ENCODE assay signal across 21 mouse cellular contexts in genomic region chr14:80482771-80483170, GRCm38 (mm10).
"Had no signal": no experiment of that assay in that cellular context is flagged by ENCODE, and none has a peak within 500 bp of the region (broad histone marks: within the 10 kb centered on the region; RNA-seq: fewer than 3 reads in every experiment).

No protein-coding gene starts in this region.

- H3K9me3 ChIP-seq: lung, embryonic 15.5 days; midbrain, embryonic 10.5 days; midbrain, embryonic 12.5 days; neural tube, embryonic 13.5 days; neural tube, embryonic 15.5 days had no signal

- H3K36me3 ChIP-seq: lung, embryonic 15.5 days; midbrain, embryonic 10.5 days; midbrain, embryonic 12.5 days; neural tube, embryonic 13.5 days; neural tube, embryonic 15.5 days had no signal

- ATAC-seq: lung, postnatal 0 days; midbrain, embryonic 16.5 days had no signal

- H3K4me1 ChIP-seq: lung, embryonic 15.5 days; midbrain, embryonic 10.5 days; midbrain, embryonic 12.5 days; neural tube, embryonic 13.5 days; neural tube, embryonic 15.5 days had no signal

- H3K4me3 ChIP-seq: lung, embryonic 15.5 days; midbrain, embryonic 10.5 days; midbrain, embryonic 12.5 days; myocyte; neural tube, embryonic 13.5 days; neural tube, embryonic 15.5 days had no signal

- H3K9ac ChIP-seq: lung, embryonic 15.5 days; midbrain, embryonic 12.5 days; neural tube, embryonic 13.5 days; neural tube, embryonic 15.5 days had no signal

- H3K27ac ChIP-seq: lung, embryonic 15.5 days; macrophage; midbrain, embryonic 10.5 days; midbrain, embryonic 12.5 days; neural tube, embryonic 13.5 days; neural tube, embryonic 15.5 days had no signal

- H3K4me2 ChIP-seq: lung, embryonic 15.5 days; midbrain, embryonic 12.5 days; neural tube, embryonic 13.5 days; neural tube, embryonic 15.5 days had no signal

- H3K27me3 ChIP-seq: lung, embryonic 15.5 days; midbrain, embryonic 12.5 days; neural tube, embryonic 13.5 days; neural tube, embryonic 15.5 days had no signal

- DNase-seq: lung, adult 2 months; lung, postnatal 14 days; lung, postnatal 36 days; midbrain, embryonic 14.5 days; retina, postnatal 1 day; right cerebral cortex, adult 18-20 months; right cerebral cortex, postnatal 25 days; right cerebral cortex, postnatal 4 days; spleen, adult 18-20 months; thymus, adult 18-20 months; thymus, postnatal 14 days; thymus, postnatal 36 days had no signal
